Mouse (Mus musculus): ENCODE data around the gene Ddx55. TPM values are rescaled to one million over a fixed set of nuclear protein-coding genes. Genes with fewer than 3 reads are reported as not detected.

Ddx55 gene
- polyA plus RNA-seq, 1 experiment from 2014 or later = 9.4 TPM

- ATAC-seq (ENCODE audit: low read depth) = no peak
- DNase-seq = no peak
These were observed 62.0 kb downstream of the Ddx55 start for GRCm38 (mm10) chr5:124614709-124615108.

GRCm38 (mm10) chr5:124618711-124619110, 66.0 kb downstream of the Ddx55 start:
- ATAC-seq (ENCODE audit: low read depth) (no peak), DNase-seq (no peak)
- H3K4me3 ChIP-seq (replicated peaks) = no peak overlapping the region
- H3K4me1 ChIP-seq (replicated peaks) = no peaks in the 10 kb centered on the region
- H3K4me2 ChIP-seq = no peak overlapping the region
- no peak overlapping the region for H3K9ac ChIP-seq
- no peak overlapping the region for H3K27ac ChIP-seq
- no peaks in the 10 kb centered on the region for H3K27me3 ChIP-seq
- no peaks in the 10 kb centered on the region for H3K9me3 ChIP-seq (replicated peaks)
- H3K36me3 ChIP-seq = no peaks in the 10 kb centered on the region
- 68% methylated on average over 10 of the region's 10 CpGs for WGBS (ENCODE audit: insufficient replicate concordance)

More at GRCm38 (mm10) chr5:124614709-124615108, 62.0 kb downstream of the Ddx55 start:
- no peaks in the 10 kb centered on the region for H3K4me1 ChIP-seq (replicated peaks)
- no peak overlapping the region for H3K27ac ChIP-seq
- no peaks in the 10 kb centered on the region for H3K9me3 ChIP-seq (replicated peaks)
- H3K9ac ChIP-seq = no peak overlapping the region
- no peak overlapping the region for H3K4me2 ChIP-seq
- WGBS (ENCODE audit: insufficient replicate concordance) = 46% methylated on average over 11 of the region's 11 CpGs
- H3K27me3 ChIP-seq = peaks cover 3% of the 10 kb centered on the region; the same call in 1 of the 2 replicates
- H3K36me3 ChIP-seq = no peaks in the 10 kb centered on the region
- no peak overlapping the region for H3K4me3 ChIP-seq (replicated peaks)

Other genes starting within 250 kb of the Ddx55 start
- 5.6 and 6.3 TPM in 2 replicates for gene Mphosph9, start 224.9 kb upstream of the Ddx55 start, polyA plus RNA-seq (2015; fragmentation: Nextera tagmentation; extraction: Ambion mirVana)
- gene 2810006K23Rik, start 224.8 kb upstream of the Ddx55 start, polyA plus RNA-seq (2015; fragmentation: Nextera tagmentation; extraction: Ambion mirVana) = 7.0 and 7.7 TPM in 2 replicates
- 15.2 and 17.1 TPM in 2 replicates for gene Cdk2ap1, start 189.8 kb upstream of the Ddx55 start, polyA plus RNA-seq (2015; fragmentation: Nextera tagmentation; extraction: Ambion mirVana)
- 50.7 and 64.9 TPM in 2 replicates for gene Sbno1, start 126.9 kb upstream of the Ddx55 start, polyA plus RNA-seq (2015; fragmentation: Nextera tagmentation; extraction: Ambion mirVana)
- 45.4 and 58.4 TPM in 2 replicates for gene Kmt5a, start 112.9 kb upstream of the Ddx55 start, polyA plus RNA-seq (2015; fragmentation: Nextera tagmentation; extraction: Ambion mirVana)
- 9.9 and 10.3 TPM in 2 replicates for gene Rilpl2, start 74.5 kb upstream of the Ddx55 start, polyA plus RNA-seq (2015; fragmentation: Nextera tagmentation; extraction: Ambion mirVana)
- gene Snrnp35, start 69.7 kb upstream of the Ddx55 start, polyA plus RNA-seq (2015; fragmentation: Nextera tagmentation; extraction: Ambion mirVana) = 14.6 and 15.0 TPM in 2 replicates
- gene Rilpl1, start 21.5 kb upstream of the Ddx55 start, polyA plus RNA-seq (2015; fragmentation: Nextera tagmentation; extraction: Ambion mirVana) = 1.9 and 2.5 TPM in 2 replicates
- gene Tmed2, start 12.2 kb upstream of the Ddx55 start, polyA plus RNA-seq (2015; fragmentation: Nextera tagmentation; extraction: Ambion mirVana) = 366 and 422 TPM in 2 replicates
- gene Eif2b1, start 26.3 kb downstream of the Ddx55 start, polyA plus RNA-seq (2015; fragmentation: Nextera tagmentation; extraction: Ambion mirVana) = 69.8 and 80.8 TPM in 2 replicates
- gene Gtf2h3, start 26.3 kb downstream of the Ddx55 start, polyA plus RNA-seq (2015; fragmentation: Nextera tagmentation; extraction: Ambion mirVana) = 30.8 and 37.6 TPM in 2 replicates
- 17.9 and 21.8 TPM in 2 replicates for gene Atp6v0a2, start 75.7 kb downstream of the Ddx55 start, polyA plus RNA-seq (2015; fragmentation: Nextera tagmentation; extraction: Ambion mirVana)
- not detected in 2 replicates for gene Dnah10, start 172.2 kb downstream of the Ddx55 start, polyA plus RNA-seq (2015; fragmentation: Nextera tagmentation; extraction: Ambion mirVana)

All from liver, embryonic 13.5 days (tissue).